Mouse (Mus musculus) embryonic fibroblast, embryonic 13.5 days (primary cell): ENCODE measurements around the gene Gm20388.

Experiments
- CTCF ChIP-seq: IDR thresholded peaks from 2 replicates; pipeline ENCODE4 v1.5.1; 2011; ENCODE audit warnings: mild to moderate bottlenecking, control low read depth, low read length, moderate library complexity, borderline replicate concordance; ENCODE audit not compliant: insufficient read depth
- POLR2A ChIP-seq: IDR thresholded peaks from 2 replicates; pipeline ENCODE4 v1.6.1; 2011; ENCODE audit warnings: low read depth, mild to moderate bottlenecking, control low read depth, low read length, moderate library complexity

GRCm38 (mm10) chr8:120046258-120047020, 135.8 kb downstream of the Gm20388 start:
- no peak for TF ChIP-seq CTCF
- TF ChIP-seq POLR2A, result no peak
